Mouse (Mus musculus) gastrocnemius, postnatal 4 days (tissue): ENCODE measurements around the gene Clic5. TPM values are rescaled to one million over a fixed set of nuclear protein-coding genes. Genes with fewer than 3 reads are reported as not detected.

Experiments used
- DNase-seq, 2 experiments: peaks; one replicate each; pipeline ENCODE4 v3.0.0; 2021 to 2022; ENCODE audit warnings: low spot score in 2 of 2, mixed read lengths in 2 of 2
- total RNA-seq, 2 experiments: library from RNA; stranded (reverse); gene quantifications; 2 replicates each; pipeline ENCODE4 v1.2.3; 2021

The Clic5 gene
- total RNA-seq, 2 experiments from 2014 or later: 26.6 to 31.3 TPM

DNA sequence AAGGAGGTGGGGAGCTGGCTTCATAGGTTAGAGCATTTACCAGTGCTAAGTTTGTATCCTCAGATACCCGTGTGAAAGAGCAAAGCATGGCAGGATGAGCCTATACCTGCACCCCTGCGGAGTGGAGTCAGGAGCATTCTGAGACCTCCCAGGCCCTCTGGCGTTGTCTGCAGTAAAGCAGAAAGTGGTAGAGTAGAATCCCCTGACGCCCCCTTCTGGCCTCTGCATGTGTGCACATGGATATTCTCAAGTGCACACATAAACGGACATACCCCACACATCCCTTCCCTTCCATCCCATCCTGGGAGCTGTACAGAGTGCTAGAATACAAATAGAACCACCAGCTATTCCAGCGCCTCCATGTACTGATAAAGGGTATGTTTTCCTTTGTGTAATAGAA is 70.9 kb downstream of the Clic5 start:
- DNase-seq: no peak

DNA sequence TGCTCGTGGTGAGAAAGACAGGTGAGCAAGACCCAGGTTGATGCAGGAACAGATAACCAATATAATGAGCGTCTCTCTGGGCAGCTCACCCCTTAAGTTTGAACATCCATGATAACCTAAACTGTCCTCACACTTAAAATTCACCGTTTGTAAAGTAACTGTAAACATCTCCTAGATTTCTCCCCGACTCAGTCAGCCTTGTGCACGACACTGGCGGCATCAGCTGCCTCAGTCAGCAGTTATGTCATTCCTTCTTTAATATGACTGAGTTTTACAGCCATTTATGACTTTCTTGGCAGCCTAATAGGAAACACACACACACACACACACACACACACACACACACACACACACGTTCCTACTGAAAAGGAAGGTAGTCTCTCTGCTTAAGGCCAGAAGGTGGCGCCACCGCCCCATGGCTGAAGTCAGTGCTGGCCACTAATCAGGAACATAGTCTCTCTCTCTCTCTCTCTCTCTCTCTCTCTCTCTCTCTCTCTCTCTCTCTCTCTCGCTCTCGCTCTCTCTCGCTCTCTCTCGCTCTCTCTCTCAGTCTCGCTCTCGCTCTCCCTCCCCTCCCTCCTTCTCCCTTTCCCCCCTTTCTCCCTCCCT is 73.3 kb downstream of the Clic5 start:
- DNase-seq: peak; percentile 55 to 73

DNA sequence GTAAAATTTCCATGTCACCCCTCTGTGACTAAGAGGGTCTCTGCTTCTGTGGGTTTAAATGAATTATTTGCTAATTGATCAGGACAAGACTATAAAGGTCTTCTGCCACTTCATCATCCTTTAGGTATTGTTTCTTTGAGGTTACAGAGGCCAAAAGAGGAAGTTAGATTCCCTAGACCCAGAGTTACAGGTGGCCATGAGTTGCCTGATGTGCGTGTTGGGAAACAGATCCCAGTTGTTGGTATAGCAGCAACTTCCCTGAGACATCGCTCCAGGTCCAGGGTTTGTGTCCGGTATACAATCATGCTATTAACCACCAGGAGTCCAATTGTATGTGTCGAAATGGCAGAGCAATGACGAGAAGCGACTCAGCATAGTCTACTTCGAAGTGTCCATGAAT is 81.7 kb downstream of the Clic5 start:
- no peak for DNase-seq

DNA sequence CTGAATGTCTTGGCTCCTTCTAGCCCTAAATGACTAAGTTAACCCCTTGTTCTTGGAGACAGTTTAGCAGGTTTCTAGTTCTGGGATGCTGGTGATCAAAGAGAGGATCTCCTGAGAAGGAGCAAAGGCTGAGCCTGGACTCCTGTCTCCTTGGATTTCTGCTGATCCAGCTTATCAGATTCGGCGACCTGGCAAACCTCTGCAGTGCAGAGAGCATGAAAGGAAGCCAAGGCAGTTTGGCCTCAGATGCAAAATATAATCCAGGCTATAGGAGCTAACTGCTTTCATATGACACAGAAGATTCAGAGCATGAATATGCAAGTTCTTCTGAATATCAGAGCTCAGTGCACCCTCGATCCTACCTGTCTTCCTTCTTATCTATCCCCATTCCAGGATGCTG is 83.0 kb downstream of the Clic5 start:
- no peak for DNase-seq

DNA sequence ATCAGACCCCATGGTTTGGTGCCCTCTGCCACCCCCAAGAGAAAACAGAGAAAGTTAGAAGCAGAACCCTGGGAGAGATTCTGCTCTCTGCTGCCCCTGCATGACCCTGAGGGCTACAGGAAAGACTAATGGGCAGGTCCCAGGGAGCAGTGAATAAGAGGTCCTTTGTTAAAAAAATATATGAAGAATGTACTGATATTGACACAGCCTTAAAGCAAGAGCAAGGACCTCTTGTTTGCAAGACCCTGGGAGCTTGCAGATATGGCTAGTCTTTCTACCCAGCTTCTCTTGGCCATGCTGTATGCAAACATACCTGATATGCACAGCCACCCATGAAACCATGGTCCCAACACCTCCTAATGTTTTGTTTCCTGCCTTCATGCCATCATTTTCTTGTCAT is 86.4 kb downstream of the Clic5 start:
- no peak for DNase-seq

GRCm38 (mm10) chr17:44288320-44288719 is 99.9 kb downstream of the Clic5 start:
- DNase-seq: no peak

DNA sequence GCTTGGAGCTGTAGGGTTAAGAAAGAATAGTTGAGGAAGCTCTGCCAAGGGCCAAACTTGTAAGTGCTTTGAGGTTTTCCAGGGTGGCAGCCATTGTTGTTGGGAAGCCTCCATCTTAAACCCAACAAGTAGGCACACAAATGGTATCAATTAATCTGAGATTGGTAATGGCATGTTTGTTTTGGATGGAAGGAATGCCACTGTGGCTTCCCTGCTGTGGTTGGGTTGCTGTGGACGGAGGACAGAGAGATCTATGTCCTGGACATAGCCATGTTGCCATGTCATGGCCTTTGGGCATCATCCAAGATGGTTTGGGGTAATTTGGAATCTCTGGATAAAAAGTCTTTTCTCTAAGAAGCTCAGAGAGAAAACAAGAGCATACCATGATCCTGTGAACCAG is 108.8 kb downstream of the Clic5 start:
- DNase-seq: no peak

DNA sequence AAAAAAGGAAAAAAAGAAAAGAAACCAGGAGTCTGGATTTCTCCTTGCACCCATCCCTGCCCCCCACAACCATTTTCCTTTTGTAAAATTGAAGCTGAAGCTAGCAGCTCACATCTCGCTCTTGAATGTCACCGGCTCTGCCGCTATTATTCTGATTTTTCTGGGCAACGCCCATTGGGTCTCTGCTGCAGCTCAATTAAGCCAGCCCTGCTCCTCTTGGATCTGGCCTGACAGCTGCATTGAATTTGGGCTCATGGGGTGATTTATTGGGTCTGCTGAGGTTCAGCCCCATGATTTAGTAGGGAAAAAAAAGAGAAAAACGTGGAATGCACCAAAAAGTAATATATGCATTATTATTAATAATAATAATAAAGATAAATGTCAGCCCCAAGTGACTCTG is 111.9 kb downstream of the Clic5 start:
- DNase-seq: no peak

- DNase-seq: no peak
These were observed 112.3 kb downstream of the Clic5 start for GRCm38 (mm10) chr17:44300723-44301122.

DNA sequence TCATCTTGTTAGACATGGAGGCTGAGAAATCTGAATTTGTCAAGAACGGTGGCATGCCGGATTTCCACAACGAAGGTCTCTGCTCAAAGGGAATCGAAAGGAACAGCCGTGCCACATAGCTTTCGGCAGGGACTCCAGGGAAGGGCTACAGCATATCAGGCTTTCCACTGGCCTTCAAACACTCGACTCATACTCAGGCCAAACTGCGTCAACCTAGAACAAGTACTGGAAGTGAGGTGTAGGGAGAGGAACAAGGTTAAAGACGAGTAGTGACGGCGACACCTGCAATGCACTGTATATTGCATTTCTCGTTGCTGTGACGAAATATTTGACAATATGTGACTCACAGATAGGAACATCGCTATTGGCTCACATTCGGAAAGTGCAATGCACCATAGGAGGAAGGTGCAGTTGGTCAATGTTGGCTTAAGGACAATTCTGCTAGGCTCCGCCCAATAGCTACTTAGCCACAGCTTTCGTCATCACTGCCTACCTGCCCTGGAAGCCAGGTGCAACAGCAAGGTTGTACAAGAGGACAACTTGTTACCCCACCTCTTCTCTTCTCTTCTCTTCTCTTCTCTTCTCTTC is 112.9 kb downstream of the Clic5 start:
- DNase-seq: no peak

- DNase-seq: no peak
These were observed 115.7 kb downstream of the Clic5 start for GRCm38 (mm10) chr17:44304076-44304475.

GRCm38 (mm10) chr17:44309914-44310622 is 121.7 kb downstream of the Clic5 start:
- no peak for DNase-seq

GRCm38 (mm10) chr17:44325314-44325713 is 136.9 kb downstream of the Clic5 start:
- no peak for DNase-seq

DNA sequence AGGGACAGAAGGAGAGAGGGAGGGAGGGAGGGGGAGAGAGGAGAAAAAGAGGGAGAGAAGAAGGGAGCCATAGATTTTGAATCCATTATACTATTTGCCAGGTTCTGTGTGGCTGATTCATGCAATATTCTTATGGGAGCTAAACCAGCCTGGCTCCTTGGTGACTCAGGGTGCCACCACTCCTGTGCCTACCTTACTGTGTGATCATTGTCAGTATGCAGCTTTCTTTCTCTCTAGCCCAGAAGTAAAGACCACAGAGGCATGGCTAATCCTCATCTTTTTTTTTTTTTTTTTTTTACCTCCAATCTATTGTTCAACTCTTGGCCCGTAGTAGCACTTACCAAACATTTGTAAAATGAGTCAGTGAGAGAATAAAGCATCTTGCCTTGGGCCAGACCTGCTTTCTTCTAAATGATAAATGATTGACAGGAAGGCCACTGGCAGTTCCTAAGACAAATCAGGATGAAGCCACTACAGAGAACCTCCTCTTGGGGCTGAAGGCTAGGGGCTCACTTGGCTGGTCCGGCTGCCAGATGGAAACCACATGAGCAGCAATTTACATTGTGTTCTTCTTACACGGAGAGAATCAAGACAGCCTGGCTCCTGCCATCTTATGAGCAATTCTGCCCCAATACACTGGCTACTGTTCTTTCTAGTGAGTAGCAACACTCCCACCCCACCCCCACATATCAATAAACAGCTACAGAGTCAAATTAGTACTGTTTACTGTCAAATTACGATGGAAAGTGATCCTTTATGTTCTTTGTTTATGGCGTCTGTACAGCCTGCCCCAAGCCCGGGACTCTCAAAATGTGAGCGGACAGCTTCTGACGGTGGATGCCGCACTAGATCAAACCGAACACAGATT is 139.1 kb downstream of the Clic5 start:
- no peak for DNase-seq

GRCm38 (mm10) chr17:44328147-44328482 is 139.7 kb downstream of the Clic5 start:
- no peak for DNase-seq

Other genes with a start within 250 kb of the Clic5 start
- gene Enpp5, start 109.8 kb upstream of the Clic5 start, total RNA-seq: 1 to 10 TPM; 6.1 to 7.3 TPM
- 10 to 100 TPM in 1 of 2 experiments, 1 to 10 TPM in 1; 9.9 to 10.1 TPM for gene Enpp4, start 82.8 kb upstream of the Clic5 start, total RNA-seq